Comparison of ENCODE assay signal across 10 mouse cellular contexts in the genomic region with DNA sequence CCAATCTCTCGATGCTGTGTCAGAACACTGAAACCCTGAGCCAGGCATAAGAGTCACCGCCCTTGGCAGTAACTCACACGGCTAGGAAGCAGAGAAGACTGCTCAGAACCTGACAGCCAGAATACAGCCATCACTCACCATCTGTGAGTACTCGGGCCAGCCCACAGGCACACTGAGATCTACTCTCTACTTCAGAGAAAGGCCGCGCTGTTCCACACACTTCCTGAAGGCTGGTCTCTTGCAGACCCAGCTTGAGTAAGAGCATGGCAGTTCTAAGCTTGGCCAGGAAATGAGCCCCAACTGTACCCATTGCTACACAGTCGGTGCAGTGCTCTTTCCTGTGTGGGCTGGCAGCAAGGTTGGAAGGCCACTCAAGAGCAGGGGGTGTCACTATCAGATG. TPM values are rescaled to one million over a fixed set of nuclear protein-coding genes. Genes with fewer than 3 reads are reported as not detected.
DNase-seq lines count a peak whose midpoint lies in the region; ATAC-seq and TF ChIP-seq lines count a peak whose summit lies in the region.
"Had no signal": no experiment of that assay in that cellular context is flagged by ENCODE, and none has a peak within 500 bp of the region (broad histone marks: within the 10 kb centered on the region; RNA-seq: fewer than 3 reads in every experiment).

No protein-coding gene starts in this region.

- H3K4me2 ChIP-seq in intestine, embryonic 15.5 days (replicated peaks): no peak overlapping the region
- H3K4me2 ChIP-seq: embryonic facial prominence, embryonic 15.5 days; hindbrain, embryonic 12.5 days had no signal

- peak; percentile 54 for ATAC-seq in megakaryocyte progenitor cell, adult 5-6 weeks (replicated peaks; ENCODE audit: poor library complexity)
- ATAC-seq in intestine, embryonic 15.5 days: no peak
- ATAC-seq in frontal cortex, adult (ENCODE audit: low TSS enrichment): no peak

- peak; percentile 50 for DNase-seq in adrenal gland, adult 2 months
- no peak for DNase-seq in adrenal gland, postnatal 25 days
- no peak for DNase-seq in testis, postnatal 10 days (ENCODE audit: low spot score)
- DNase-seq in gastrocnemius, postnatal 4 days (ENCODE audit: low spot score in 2 of 2): no peak

- no peaks in the 10 kb centered on the region for H3K27me3 ChIP-seq in testis, adult 2 months (ENCODE audit: control insufficient read depth, insufficient read depth, low read length)
- H3K27me3 ChIP-seq in intestine, embryonic 15.5 days (replicated peaks): no peaks in the 10 kb centered on the region
- H3K27me3 ChIP-seq: embryonic facial prominence, embryonic 15.5 days; hindbrain, embryonic 12.5 days had no signal

- H3K4me3 ChIP-seq in testis, adult 2 months (ENCODE audit: control insufficient read depth, low read depth, low read length): no peak overlapping the region
- no peak overlapping the region for H3K4me3 ChIP-seq in intestine, embryonic 15.5 days (replicated peaks)
- H3K4me3 ChIP-seq: embryonic facial prominence, embryonic 15.5 days; hindbrain, embryonic 12.5 days had no signal

- H3K27ac ChIP-seq in testis, adult 2 months (ENCODE audit: control insufficient read depth, insufficient read depth, low read depth, low read length): peak overlapping the region; percentile 41; the same call in 1 of the 2 replicates
- H3K27ac ChIP-seq in intestine, embryonic 15.5 days: no peak overlapping the region
- H3K27ac ChIP-seq: embryonic facial prominence, embryonic 15.5 days; hindbrain, embryonic 12.5 days had no signal

- WGBS in intestine, embryonic 15.5 days: 81% methylated on average over 7 of the region's 7 CpGs

- no peaks in the 10 kb centered on the region for H3K9me3 ChIP-seq in intestine, embryonic 15.5 days
- H3K9me3 ChIP-seq: hindbrain, embryonic 12.5 days had no signal

- no peak for TF ChIP-seq POLR2A in testis, adult 2 months (IDR thresholded peaks at IDR 0.05; ENCODE audit: control insufficient read depth, low read depth, low read length)

- TF ChIP-seq CTCF in testis, adult 2 months (IDR thresholded peaks at IDR 0.05; ENCODE audit: control insufficient read depth, insufficient read depth, insufficient replicate concordance, low read depth, low read length): no peak

- no peaks in the 10 kb centered on the region for H3K36me3 ChIP-seq in testis, adult 2 months (ENCODE audit: control insufficient read depth, insufficient read depth, low read length)
- peaks cover 14% of the 10 kb centered on the region for H3K36me3 ChIP-seq in intestine, embryonic 15.5 days

- no peak overlapping the region for H3K9ac ChIP-seq in intestine, embryonic 15.5 days
- H3K9ac ChIP-seq: embryonic facial prominence, embryonic 15.5 days; hindbrain, embryonic 12.5 days had no signal

- H3K4me1 ChIP-seq in testis, adult 2 months (ENCODE audit: control insufficient read depth, insufficient read depth, low read length): no peaks in the 10 kb centered on the region
- H3K4me1 ChIP-seq in intestine, embryonic 15.5 days (replicated peaks): no peaks in the 10 kb centered on the region
- H3K4me1 ChIP-seq: embryonic facial prominence, embryonic 15.5 days; hindbrain, embryonic 12.5 days had no signal

RNA-seq across cellular contexts. Expression of a gene that starts 27.7 kb away (rescaled TPM):
- 10 to 100 TPM; 23.0 to 40.4 TPM for total RNA-seq in adrenal gland, adult 2 months (2021)
- polyA plus RNA-seq in adrenal gland, adult 2 months (2012; rRNA removed): 20.8 and 22.7 TPM in 2 replicates
- 30.5 and 44.4 TPM in 2 replicates for total RNA-seq in adrenal gland, postnatal 25 days (2021)
- 2.2 and 2.3 TPM in 2 replicates for polyA plus RNA-seq in testis, adult 2 months (2012; rRNA removed)
- 49.8 and 51.4 TPM in 2 replicates for total RNA-seq in megakaryocyte progenitor cell, adult 5-6 weeks (2015)
- total RNA-seq in megakaryocyte progenitor cell, adult 5-6 weeks (2017): 46.2 and 56.7 TPM in 2 replicates
- polyA plus RNA-seq in intestine, embryonic 15.5 days (2015; fragmentation: Nextera tagmentation; extraction: Ambion mirVana): 14.6 and 14.9 TPM in 2 replicates
- total RNA-seq in gastrocnemius, postnatal 4 days (2021): 10 to 100 TPM; 27.8 to 31.9 TPM
